Mouse (Mus musculus): ENCODE measurements at regions not wholly inside any gene's neighbourhood (a gene's known extent, or its start where the extent isn't known, plus 50 kb on each side); places are given as distances from the start of the nearest gene placed in this dataset.

- DNase-seq (ENCODE audit: low spot score) (no peak), ATAC-seq (ENCODE audit: low FRiP score, low read depth) (no peak)
- Histone ChIP-seq H3K9ac (ENCODE audit: low read depth, low read length, severe bottlenecking) (no peak overlapping the region), H3K4me1 (ENCODE audit: control insufficient read depth, insufficient read depth, low read length) (no peaks in the 10 kb centered on the region), H3K9me3 (ENCODE audit: control insufficient read depth, low read length) (no peaks in the 10 kb centered on the region), H3K27me3 (ENCODE audit: control insufficient read depth, insufficient read depth, low read length) (no peaks in the 10 kb centered on the region), H3K4me2 (replicated peaks; ENCODE audit: low read depth, low read length, severe bottlenecking) (no peak overlapping the region), H3K27ac (replicated peaks; ENCODE audit: low read depth, low read length) (no peak overlapping the region), H3K36me3 (ENCODE audit: control insufficient read depth, insufficient read depth, low read length) (no peaks in the 10 kb centered on the region), H3K4me3 (replicated peaks; ENCODE audit: low read length) (no peak overlapping the region)
- 80% methylated on average over 4 of the region's 4 CpGs for WGBS
- TF ChIP-seq POLR2A (IDR thresholded peaks at IDR 0.05; ENCODE audit: borderline replicate concordance, extremely low read depth, insufficient read depth, insufficient read length) = no peak
These were observed 102.0 kb upstream of the Far2 start for GRCm38 (mm10) chr6:147944940-147945676.

GRCm38 (mm10) chr6:147947997-147948396 lies 99.1 kb upstream of the Far2 start:
- H3K4me1 ChIP-seq (ENCODE audit: control insufficient read depth, insufficient read depth, low read length) = 0 out of 2 replicates have a peak, but pooled peaks cover 2% of the 10 kb centered on the region
- DNase-seq (ENCODE audit: low spot score) = no peak
- 77% methylated on average over 4 of the region's 4 CpGs for WGBS
- H3K9me3 ChIP-seq (ENCODE audit: control insufficient read depth, low read length) = no peaks in the 10 kb centered on the region
- H3K27ac ChIP-seq (replicated peaks; ENCODE audit: low read depth, low read length) = no peak overlapping the region
- H3K36me3 ChIP-seq (ENCODE audit: control insufficient read depth, insufficient read depth, low read length) = no peaks in the 10 kb centered on the region
- no peaks in the 10 kb centered on the region for H3K27me3 ChIP-seq (ENCODE audit: control insufficient read depth, insufficient read depth, low read length)
- no peak overlapping the region for H3K9ac ChIP-seq (ENCODE audit: low read depth, low read length, severe bottlenecking)
- no peak for ATAC-seq (ENCODE audit: low FRiP score, low read depth)
- H3K4me3 ChIP-seq (replicated peaks; ENCODE audit: low read length) = no peak overlapping the region
- TF ChIP-seq POLR2A (IDR thresholded peaks at IDR 0.05; ENCODE audit: borderline replicate concordance, extremely low read depth, insufficient read depth, insufficient read length) = no peak
- no peak overlapping the region for H3K4me2 ChIP-seq (replicated peaks; ENCODE audit: low read depth, low read length, severe bottlenecking)

GRCm38 (mm10) chr6:147951642-147952041 lies 95.4 kb upstream of the Far2 start:
- no peak for ATAC-seq (ENCODE audit: low FRiP score, low read depth)
- H3K9ac ChIP-seq (ENCODE audit: low read depth, low read length, severe bottlenecking) = no peak overlapping the region
- H3K4me1 ChIP-seq (ENCODE audit: control insufficient read depth, insufficient read depth, low read length) = 0 out of 2 replicates have a peak, but pooled peaks cover 3% of the 10 kb centered on the region
- no peak overlapping the region for H3K4me3 ChIP-seq (replicated peaks; ENCODE audit: low read length)
- H3K36me3 ChIP-seq (ENCODE audit: control insufficient read depth, insufficient read depth, low read length) = no peaks in the 10 kb centered on the region
- TF ChIP-seq POLR2A (IDR thresholded peaks at IDR 0.05; ENCODE audit: borderline replicate concordance, extremely low read depth, insufficient read depth, insufficient read length) = no peak
- H3K4me2 ChIP-seq (replicated peaks; ENCODE audit: low read depth, low read length, severe bottlenecking) = no peak overlapping the region
- H3K27ac ChIP-seq (replicated peaks; ENCODE audit: low read depth, low read length) = no peak overlapping the region
- H3K27me3 ChIP-seq (ENCODE audit: control insufficient read depth, insufficient read depth, low read length) = no peaks in the 10 kb centered on the region
- no peak for DNase-seq (ENCODE audit: low spot score)
- no peaks in the 10 kb centered on the region for H3K9me3 ChIP-seq (ENCODE audit: control insufficient read depth, low read length)

- Histone ChIP-seq H3K4me3 (replicated peaks; ENCODE audit: low read length) (no peak overlapping the region), H3K4me1 (ENCODE audit: control insufficient read depth, insufficient read depth, low read length) (0 out of 2 replicates have a peak, but pooled peaks cover 3% of the 10 kb centered on the region), H3K27me3 (ENCODE audit: control insufficient read depth, insufficient read depth, low read length) (no peaks in the 10 kb centered on the region), H3K27ac (replicated peaks; ENCODE audit: low read depth, low read length) (no peak overlapping the region), H3K9ac (ENCODE audit: low read depth, low read length, severe bottlenecking) (no peak overlapping the region), H3K4me2 (replicated peaks; ENCODE audit: low read depth, low read length, severe bottlenecking) (no peak overlapping the region), H3K36me3 (ENCODE audit: control insufficient read depth, insufficient read depth, low read length) (no peaks in the 10 kb centered on the region), H3K9me3 (ENCODE audit: control insufficient read depth, low read length) (no peaks in the 10 kb centered on the region)
- no peak for TF ChIP-seq POLR2A (IDR thresholded peaks at IDR 0.05; ENCODE audit: borderline replicate concordance, extremely low read depth, insufficient read depth, insufficient read length)
- WGBS = 25% methylated on average over 5 of the region's 5 CpGs
- DNase-seq (ENCODE audit: low spot score) (peak; percentile 55), ATAC-seq (ENCODE audit: low FRiP score, low read depth) (no peak)
These were observed 93.9 kb upstream of the Far2 start for GRCm38 (mm10) chr6:147953058-147953679.

GRCm38 (mm10) chr6:147953753-147954152 lies 93.3 kb upstream of the Far2 start:
- H3K36me3 ChIP-seq (ENCODE audit: control insufficient read depth, insufficient read depth, low read length) = no peaks in the 10 kb centered on the region
- H3K4me3 ChIP-seq (replicated peaks; ENCODE audit: low read length) = no peak overlapping the region
- H3K27ac ChIP-seq (replicated peaks; ENCODE audit: low read depth, low read length) = no peak overlapping the region
- 0 out of 2 replicates have a peak, but pooled peaks cover 3% of the 10 kb centered on the region for H3K4me1 ChIP-seq (ENCODE audit: control insufficient read depth, insufficient read depth, low read length)
- H3K27me3 ChIP-seq (ENCODE audit: control insufficient read depth, insufficient read depth, low read length) = no peaks in the 10 kb centered on the region
- no peaks in the 10 kb centered on the region for H3K9me3 ChIP-seq (ENCODE audit: control insufficient read depth, low read length)
- H3K9ac ChIP-seq (ENCODE audit: low read depth, low read length, severe bottlenecking) = no peak overlapping the region
- 80% methylated on average over 7 of the region's 7 CpGs for WGBS
- no peak overlapping the region for H3K4me2 ChIP-seq (replicated peaks; ENCODE audit: low read depth, low read length, severe bottlenecking)
- no peak for DNase-seq (ENCODE audit: low spot score)
- no peak for ATAC-seq (ENCODE audit: low FRiP score, low read depth)
- TF ChIP-seq POLR2A (IDR thresholded peaks at IDR 0.05; ENCODE audit: borderline replicate concordance, extremely low read depth, insufficient read depth, insufficient read length) = no peak
